Mouse (Mus musculus): ENCODE results near the gene Ccdc96. TPM values are rescaled to one million over a fixed set of nuclear protein-coding genes. Genes with fewer than 3 reads are reported as not detected.

The Ccdc96 gene
- polyA plus RNA-seq, 1 experiment from 2014 or later, result 0.06 TPM

DNA sequence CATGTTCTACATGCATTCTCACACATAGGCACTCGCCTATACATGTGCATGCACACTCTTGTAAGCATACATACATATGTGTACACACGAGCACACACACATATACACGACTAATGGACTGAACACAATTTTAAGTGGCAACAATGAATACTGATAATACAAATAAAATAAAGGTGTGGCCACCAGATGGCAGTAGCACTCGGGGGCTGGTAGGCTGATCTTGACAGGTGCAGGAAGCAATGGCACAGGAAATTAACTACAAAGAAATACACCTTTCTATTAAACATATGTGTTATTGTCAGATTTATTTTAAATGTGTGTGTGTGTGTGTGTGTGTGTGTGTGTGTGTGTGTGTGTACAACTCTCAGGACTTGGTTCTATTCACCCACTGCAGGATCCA is 25.5 kb upstream of the Ccdc96 start:
- Histone ChIP-seq H3K36me3 (replicated peaks; ENCODE audit: insufficient read depth, low read length) (no peaks in the 10 kb centered on the region), H3K4me3 (ENCODE audit: low read depth, low read length) (no peak overlapping the region), H3K4me1 (ENCODE audit: insufficient read depth) (peaks cover 3% of the 10 kb centered on the region), H3K9ac (replicated peaks) (no peak overlapping the region), H3K27ac (ENCODE audit: low read depth) (no peak overlapping the region), H3K4me2 (ENCODE audit: low read depth, low read length) (no peak overlapping the region), H3K9me3 (ENCODE audit: low read length) (no peaks in the 10 kb centered on the region), H3K27me3 (ENCODE audit: insufficient read depth, low read length) (no peaks in the 10 kb centered on the region)
- 9% methylated on average over 4 of the region's 4 CpGs for WGBS (ENCODE audit: insufficient replicate concordance)
- ATAC-seq (0 out of 2 replicates have a peak, but pooled peaks have one; percentile 15), DNase-seq (peak; percentile 65)
- TF ChIP-seq EP300 (IDR thresholded peaks at IDR 0.05; ENCODE audit: low read depth) (no peak), CTCF (IDR thresholded peaks at IDR 0.05; ENCODE audit: low read depth) (peak; percentile 78)

DNA sequence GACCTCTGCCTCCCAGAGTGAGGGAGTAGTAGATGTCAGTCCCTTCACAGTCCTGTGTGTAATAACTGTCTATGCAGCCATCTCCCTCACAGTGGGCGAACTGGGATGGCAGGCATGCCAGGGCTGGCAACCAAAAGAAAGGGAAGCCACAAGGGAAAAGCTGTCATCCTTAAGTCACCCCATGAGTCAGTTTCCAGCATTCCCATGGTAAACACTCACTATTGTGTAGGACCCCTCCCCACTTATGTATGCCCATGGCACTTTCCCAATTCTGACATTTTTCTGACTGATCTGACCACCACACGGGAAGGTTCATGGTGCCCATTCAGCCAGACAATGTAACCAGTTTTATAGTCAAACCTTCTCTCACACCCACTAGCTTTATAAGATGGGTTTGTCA is 23.7 kb upstream of the Ccdc96 start:
- H3K27ac ChIP-seq (ENCODE audit: low read depth), result no peak overlapping the region
- 81% methylated on average over 2 of the region's 2 CpGs for WGBS (ENCODE audit: insufficient replicate concordance)
- H3K4me1 ChIP-seq (ENCODE audit: insufficient read depth), result peaks cover 9% of the 10 kb centered on the region
- no peaks in the 10 kb centered on the region for H3K27me3 ChIP-seq (ENCODE audit: insufficient read depth, low read length)
- TF ChIP-seq CTCF (IDR thresholded peaks at IDR 0.05; ENCODE audit: low read depth) (no peak), EP300 (IDR thresholded peaks at IDR 0.05; ENCODE audit: low read depth) (no peak)
- H3K9me3 ChIP-seq (ENCODE audit: low read length), result no peaks in the 10 kb centered on the region
- H3K9ac ChIP-seq (replicated peaks), result no peak overlapping the region
- H3K36me3 ChIP-seq (replicated peaks; ENCODE audit: insufficient read depth, low read length), result no peaks in the 10 kb centered on the region
- no peak overlapping the region for H3K4me2 ChIP-seq (ENCODE audit: low read depth, low read length)
- no peak for ATAC-seq
- DNase-seq, result no peak
- no peak overlapping the region for H3K4me3 ChIP-seq (ENCODE audit: low read depth, low read length)

DNA sequence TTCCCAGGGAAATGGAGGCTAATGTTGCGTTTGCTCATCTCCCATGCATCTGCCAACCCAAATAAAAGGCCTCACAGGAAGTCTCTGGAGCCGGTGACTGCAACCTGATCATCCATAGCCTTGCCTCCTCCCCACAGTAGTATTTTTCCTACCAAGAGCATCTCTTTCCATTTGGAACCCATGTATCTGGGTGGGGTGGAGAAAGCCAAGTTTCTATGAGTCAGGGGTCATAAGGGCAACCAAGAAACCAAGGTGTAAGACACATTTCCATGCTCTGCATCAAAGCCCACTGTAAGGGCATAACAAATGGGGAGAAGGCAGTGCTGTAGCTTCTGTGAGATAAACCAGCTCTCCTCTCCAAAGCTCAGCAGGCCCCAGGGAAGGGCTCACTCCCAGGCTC is 23.2 kb upstream of the Ccdc96 start:
- no peak overlapping the region for H3K4me3 ChIP-seq (ENCODE audit: low read depth, low read length)
- 48% methylated on average over 2 of the region's 2 CpGs for WGBS (ENCODE audit: insufficient replicate concordance)
- no peak for TF ChIP-seq CTCF (IDR thresholded peaks at IDR 0.05; ENCODE audit: low read depth)
- TF ChIP-seq EP300 (IDR thresholded peaks at IDR 0.05; ENCODE audit: low read depth), result no peak
- H3K9ac ChIP-seq (replicated peaks), result no peak overlapping the region
- H3K27ac ChIP-seq (ENCODE audit: low read depth), result no peak overlapping the region
- DNase-seq (no peak), ATAC-seq (no peak)
- H3K4me1 ChIP-seq (ENCODE audit: insufficient read depth), result peaks cover 14% of the 10 kb centered on the region
- no peak overlapping the region for H3K4me2 ChIP-seq (ENCODE audit: low read depth, low read length)
- H3K9me3 ChIP-seq (ENCODE audit: low read length), result no peaks in the 10 kb centered on the region
- H3K36me3 ChIP-seq (replicated peaks; ENCODE audit: insufficient read depth, low read length), result no peaks in the 10 kb centered on the region
- H3K27me3 ChIP-seq (ENCODE audit: insufficient read depth, low read length), result no peaks in the 10 kb centered on the region

DNA sequence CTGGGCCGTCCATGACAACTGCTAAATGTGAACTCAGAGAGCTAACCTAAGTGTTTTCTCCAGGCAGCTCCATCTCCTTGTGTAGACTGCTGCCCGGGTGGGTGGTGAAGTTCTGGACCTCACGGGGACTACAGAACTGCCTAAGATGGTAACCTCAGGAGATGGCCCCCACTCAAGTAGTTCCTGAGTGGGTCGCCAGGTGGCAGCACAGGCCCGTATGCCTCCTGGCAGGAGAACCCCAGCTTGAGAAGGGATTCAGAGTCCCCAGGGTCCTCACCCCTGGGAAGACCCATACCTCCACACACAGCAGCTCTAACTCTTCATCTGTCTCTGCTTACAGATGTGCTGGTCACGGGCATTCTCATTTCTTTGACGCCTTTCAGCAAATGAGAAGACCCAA is 21.6 kb upstream of the Ccdc96 start:
- H3K36me3 ChIP-seq (replicated peaks; ENCODE audit: insufficient read depth, low read length), result no peaks in the 10 kb centered on the region
- H3K9ac ChIP-seq (replicated peaks), result no peak overlapping the region
- no peaks in the 10 kb centered on the region for H3K27me3 ChIP-seq (ENCODE audit: insufficient read depth, low read length)
- H3K4me2 ChIP-seq (ENCODE audit: low read depth, low read length), result no peak overlapping the region
- no peak for ATAC-seq
- no peaks in the 10 kb centered on the region for H3K9me3 ChIP-seq (ENCODE audit: low read length)
- peak; percentile 89 for DNase-seq
- H3K4me3 ChIP-seq (ENCODE audit: low read depth, low read length), result no peak overlapping the region
- TF ChIP-seq CTCF (IDR thresholded peaks at IDR 0.05; ENCODE audit: low read depth) (peak; percentile 96), EP300 (IDR thresholded peaks at IDR 0.05; ENCODE audit: low read depth) (no peak)
- no peak overlapping the region for H3K27ac ChIP-seq (ENCODE audit: low read depth)
- peaks cover 19% of the 10 kb centered on the region for H3K4me1 ChIP-seq (ENCODE audit: insufficient read depth)
- WGBS (ENCODE audit: insufficient replicate concordance), result 10% methylated on average over 7 of the region's 7 CpGs

DNA sequence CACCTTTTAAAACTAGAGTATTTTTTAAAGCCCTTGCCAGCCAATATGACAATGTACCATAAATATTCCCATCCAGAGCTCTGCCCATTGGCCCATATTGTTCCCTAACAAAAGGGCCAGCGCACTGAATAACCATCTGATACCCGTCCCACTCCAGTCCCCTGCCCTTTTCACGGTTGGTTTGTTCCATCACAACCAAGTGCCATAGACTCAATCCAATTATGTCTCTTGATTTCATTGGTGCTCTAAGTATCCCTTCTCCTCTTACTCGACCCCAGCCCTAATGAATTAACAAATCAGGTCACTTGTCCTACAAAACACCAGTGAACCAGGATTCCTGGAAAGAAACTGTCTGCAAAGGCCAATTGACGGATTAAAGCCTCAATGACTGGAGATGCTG is 21.0 kb upstream of the Ccdc96 start:
- no peaks in the 10 kb centered on the region for H3K36me3 ChIP-seq (replicated peaks; ENCODE audit: insufficient read depth, low read length)
- no peaks in the 10 kb centered on the region for H3K9me3 ChIP-seq (ENCODE audit: low read length)
- H3K27ac ChIP-seq (ENCODE audit: low read depth), result no peak overlapping the region
- H3K4me3 ChIP-seq (ENCODE audit: low read depth, low read length), result no peak overlapping the region
- no peak for DNase-seq
- no peak overlapping the region for H3K9ac ChIP-seq (replicated peaks)
- TF ChIP-seq EP300 (IDR thresholded peaks at IDR 0.05; ENCODE audit: low read depth) (no peak), CTCF (IDR thresholded peaks at IDR 0.05; ENCODE audit: low read depth) (no peak)
- H3K27me3 ChIP-seq (ENCODE audit: insufficient read depth, low read length), result no peaks in the 10 kb centered on the region
- WGBS (ENCODE audit: insufficient replicate concordance), result 68% methylated on average over 5 of the region's 5 CpGs
- ATAC-seq, result no peak
- peaks cover 19% of the 10 kb centered on the region for H3K4me1 ChIP-seq (ENCODE audit: insufficient read depth)
- no peak overlapping the region for H3K4me2 ChIP-seq (ENCODE audit: low read depth, low read length)

DNA sequence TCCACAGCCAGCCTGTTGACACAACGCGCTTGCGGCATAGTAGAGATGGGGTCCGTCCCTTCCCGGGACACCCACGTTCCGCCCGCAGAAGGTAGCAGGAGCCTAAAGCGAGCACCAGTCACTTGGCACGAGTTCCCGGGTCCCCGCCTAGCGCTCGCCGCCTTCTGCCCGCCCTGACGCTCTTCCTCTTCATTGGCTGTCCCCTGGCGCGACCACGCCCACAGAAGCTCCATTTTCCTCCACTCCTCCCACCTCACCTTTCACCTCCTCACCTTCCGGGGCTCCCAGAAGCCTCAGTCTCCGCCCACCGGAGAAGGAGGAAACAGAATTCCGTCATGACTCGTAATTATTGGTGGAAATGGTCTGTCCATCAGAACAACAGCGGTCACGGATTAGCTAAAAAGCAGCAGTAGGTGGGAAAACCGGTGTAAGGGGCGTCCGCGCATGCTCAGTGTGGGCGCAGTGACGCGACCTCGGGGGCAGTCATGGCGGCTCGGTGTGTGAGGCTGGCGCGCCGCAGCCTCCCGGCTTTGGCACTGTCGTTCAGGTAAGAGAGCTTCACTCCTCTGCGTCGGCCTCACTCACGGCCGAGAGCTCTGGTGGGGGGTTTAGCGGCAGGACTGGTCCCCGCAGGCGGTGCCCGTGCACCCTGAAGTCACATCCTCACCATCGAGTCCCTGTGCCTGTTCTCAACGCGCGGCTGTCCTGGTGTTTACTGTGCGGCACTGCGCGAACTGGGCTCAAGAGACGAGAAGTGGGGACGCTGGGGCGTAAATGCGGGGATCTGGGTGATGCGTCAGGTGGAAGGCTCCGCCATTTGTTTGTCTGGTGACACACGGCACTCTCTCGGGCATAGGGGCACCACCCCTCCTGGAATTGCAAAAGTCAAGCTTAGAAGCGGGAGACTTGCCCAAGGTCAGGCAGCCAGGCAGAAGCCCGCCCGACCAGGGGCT is 19.4 kb upstream of the Ccdc96 start, which contains the start of gene Grpel1:
TSS of gene Grpel1 (plus strand) at position 290 of the 953 bp plus-strand sequence.
- peaks cover 9% of the 10 kb centered on the region for H3K36me3 ChIP-seq (replicated peaks; ENCODE audit: insufficient read depth, low read length)
- ATAC-seq (peak; percentile 94), DNase-seq (peak; percentile 98)
- H3K9ac ChIP-seq (replicated peaks), result peak within 1 kb of the TSS; percentile 94
- peaks cover 19% of the 10 kb centered on the region for H3K4me1 ChIP-seq (ENCODE audit: insufficient read depth)
- peak within 1 kb of the TSS; percentile 99 for H3K27ac ChIP-seq (ENCODE audit: low read depth)
- peak within 1 kb of the TSS; percentile 99 for H3K4me3 ChIP-seq (ENCODE audit: low read depth, low read length)
- peak within 1 kb of the TSS; percentile 94 for H3K4me2 ChIP-seq (ENCODE audit: low read depth, low read length)
- no peaks in the 10 kb centered on the region for H3K27me3 ChIP-seq (ENCODE audit: insufficient read depth, low read length)
- WGBS (ENCODE audit: insufficient replicate concordance), result 1% methylated on average over 68 of the region's 68 CpGs
- no peaks in the 10 kb centered on the region for H3K9me3 ChIP-seq (ENCODE audit: low read length)
- TF ChIP-seq CTCF (IDR thresholded peaks at IDR 0.05; ENCODE audit: low read depth) (0 out of 2 replicates have a peak, but pooled peaks have one; percentile 1), EP300 (IDR thresholded peaks at IDR 0.05; ENCODE audit: low read depth) (no peak)
